Mouse (Mus musculus) adrenal gland (tissue): ENCODE data around the gene Msgn1.

ENCODE experiments used
- intact Hi-C: fragments of 180-260 bp; cut with DNase I; formaldehyde crosslinking; loops from one replicate; pipeline ENCODE4 v1.15.1; 2025
- long read RNA-seq, 2 experiments: library from polyadenylated mRNA; unstranded; transcript quantifications; one replicate each; pipeline ENCODE4 v2.0.0; 2020; ENCODE audit warnings: borderline replicate concordance in 1 of 2; ENCODE audit not compliant: insufficient replicate concordance in 1 of 2

The Msgn1 gene
- long read RNA-seq, experiment 1, result 0 reads
- long read RNA-seq, experiment 2, result 0 reads

- intact Hi-C loops, result no loop called here
Observed at GRCm38 (mm10) chr12:11208872-11209271, at the start of gene Msgn1. Msgn1 (minus strand) TSS chr12:11208972.

GRCm38 (mm10) chr12:11250322-11250721, 41.5 kb upstream of the Msgn1 start:
- intact Hi-C loops, result no loop called here

GRCm38 (mm10) chr12:11247460-11247859, 38.7 kb upstream of the Msgn1 start:
- intact Hi-C loops, result no loop called here

GRCm38 (mm10) chr12:11235996-11236395, 27.2 kb upstream of the Msgn1 start:
- intact Hi-C loops, result no loop called here

GRCm38 (mm10) chr12:11230267-11230666, 21.5 kb upstream of the Msgn1 start:
- intact Hi-C loops, result no loop called here

- intact Hi-C loops, result no loop called here
Observed at GRCm38 (mm10) chr12:11226529-11227268, 17.9 kb upstream of the Msgn1 start.

- intact Hi-C loops, result no loop called here
Observed at GRCm38 (mm10) chr12:11226123-11226522, 17.4 kb upstream of the Msgn1 start.

- intact Hi-C loops, result no loop called here
Observed at GRCm38 (mm10) chr12:11224722-11225121, 15.9 kb upstream of the Msgn1 start.

GRCm38 (mm10) chr12:11223090-11223489, 14.3 kb upstream of the Msgn1 start:
- intact Hi-C loops, result no loop called here

- intact Hi-C loops, result no loop called here
Observed at GRCm38 (mm10) chr12:11222566-11222965, 13.8 kb upstream of the Msgn1 start.

GRCm38 (mm10) chr12:11221524-11222330, 13.0 kb upstream of the Msgn1 start:
- intact Hi-C loops, result no loop called here

- intact Hi-C loops, result no loop called here
Observed at GRCm38 (mm10) chr12:11217726-11218250, 9.0 kb upstream of the Msgn1 start.

- intact Hi-C loops, result no loop called here
Observed at GRCm38 (mm10) chr12:11216454-11216853, 7.7 kb upstream of the Msgn1 start.

GRCm38 (mm10) chr12:11215555-11215954, 6.8 kb upstream of the Msgn1 start:
- intact Hi-C loops, result no loop called here

- intact Hi-C loops, result no loop called here
Observed at GRCm38 (mm10) chr12:11214776-11215175, 6.0 kb upstream of the Msgn1 start.

- intact Hi-C loops, result no loop called here
Observed at GRCm38 (mm10) chr12:11212881-11213280, 4.1 kb upstream of the Msgn1 start.

GRCm38 (mm10) chr12:11210361-11210760, 1.6 kb upstream of the Msgn1 start:
- intact Hi-C loops, result no loop called here

- intact Hi-C loops, result no loop called here
Observed at GRCm38 (mm10) chr12:11209636-11210035, 864 bp upstream of the Msgn1 start.

- intact Hi-C loops, result no loop called here
Observed at GRCm38 (mm10) chr12:11206321-11206720, 2.5 kb downstream of the Msgn1 start.

GRCm38 (mm10) chr12:11203694-11204665, 4.8 kb downstream of the Msgn1 start:
- intact Hi-C loops, result no loop called here

GRCm38 (mm10) chr12:11202476-11202875, 6.3 kb downstream of the Msgn1 start:
- intact Hi-C loops, result no loop called here
